Mouse (Mus musculus) liver, postnatal 0 days (tissue): ENCODE results near the gene Dnah11. TPM values are rescaled to one million over a fixed set of nuclear protein-coding genes. Genes with fewer than 3 reads are reported as not detected.

Experiments used
- ATAC-seq: fragments of 200-750 bp; cut with Nextera tagmentation; 2 replicates; pipeline ENCODE4 v1.8.0; 2017; ENCODE audit warnings: mild to moderate bottlenecking, moderate library complexity
- DNase-seq: peaks from one replicate; pipeline ENCODE4 v3.0.0-alpha.2; 2016
- H3K27ac ChIP-seq: fragments of 300-500 bp; sonication (generic); 2 replicates; pipeline ENCODE4 v1.5.1; 2014; ENCODE audit warnings: antibody characterized with exemption, moderate library complexity, mild to moderate bottlenecking, low read depth
- H3K27me3 ChIP-seq: fragments of 300-500 bp; sonication (generic); 2 replicates; pipeline ENCODE4 v1.6.1; 2014; ENCODE audit warnings: low read length, control low read depth, mixed read lengths; ENCODE audit not compliant: insufficient read depth
- H3K36me3 ChIP-seq: fragments of 300-500 bp; sonication (generic); replicated peaks from 2 replicates; pipeline ENCODE4 v1.6.1; 2014; ENCODE audit warnings: mild to moderate bottlenecking, control low read depth, low read length, moderate library complexity, mixed read lengths; ENCODE audit not compliant: insufficient read depth
- H3K4me1 ChIP-seq: fragments of 300-500 bp; sonication (generic); 2 replicates; pipeline ENCODE4 v1.6.1; 2014; ENCODE audit warnings: antibody characterized with exemption, mild to moderate bottlenecking, control low read depth; ENCODE audit not compliant: insufficient read depth
- H3K4me2 ChIP-seq: fragments of 300-500 bp; sonication (generic); 2 replicates; pipeline ENCODE4 v1.6.1; 2014; ENCODE audit warnings: low read depth, mild to moderate bottlenecking, low read length, moderate library complexity, mixed read lengths
- H3K4me3 ChIP-seq: fragments of 300-500 bp; sonication (generic); 2 replicates; pipeline ENCODE4 v1.5.1; 2014; ENCODE audit warnings: low read depth, low read length
- H3K9ac ChIP-seq: fragments of 300-500 bp; sonication (generic); replicated peaks from 2 replicates; pipeline ENCODE4 v1.6.1; 2014; ENCODE audit warnings: mild to moderate bottlenecking, moderate library complexity
- H3K9me3 ChIP-seq: fragments of 300-500 bp; sonication (generic); 2 replicates; pipeline ENCODE4 v1.6.1; 2016; ENCODE audit warnings: mild to moderate bottlenecking, control low read depth, low read length, mixed read lengths
- CTCF ChIP-seq: sonication (generic); IDR thresholded peaks from 2 replicates; pipeline ENCODE4 v1.5.1; 2016; ENCODE audit warnings: antibody characterized with exemption, low read depth
- EP300 ChIP-seq: IDR thresholded peaks from 2 replicates; pipeline ENCODE4 v1.6.1; 2016; ENCODE audit warnings: antibody characterized with exemption, low read depth, mild to moderate bottlenecking
- WGBS: fragments of 180-500 bp; shearing (Covaris S2); extraction: QIAGEN DNeasy Blood & Tissue Kit; methylation state at CpG from one replicate; pipeline ENCODE4 v1.1.7; 2014; ENCODE audit not compliant: insufficient replicate concordance; 5-methylcytosine and 5-hydroxymethylcytosine counted together
- polyA plus RNA-seq: library from polyadenylated mRNA; unstranded; fragments of >200 nt; fragmentation: Nextera tagmentation; extraction: Ambion mirVana; gene quantifications from 2 replicates; pipeline ENCODE4 v1.2.1, GENCODE M21; 2015

Dnah11 gene
- polyA plus RNA-seq, 1 experiment from 2014 or later = 0.04 TPM

DNA sequence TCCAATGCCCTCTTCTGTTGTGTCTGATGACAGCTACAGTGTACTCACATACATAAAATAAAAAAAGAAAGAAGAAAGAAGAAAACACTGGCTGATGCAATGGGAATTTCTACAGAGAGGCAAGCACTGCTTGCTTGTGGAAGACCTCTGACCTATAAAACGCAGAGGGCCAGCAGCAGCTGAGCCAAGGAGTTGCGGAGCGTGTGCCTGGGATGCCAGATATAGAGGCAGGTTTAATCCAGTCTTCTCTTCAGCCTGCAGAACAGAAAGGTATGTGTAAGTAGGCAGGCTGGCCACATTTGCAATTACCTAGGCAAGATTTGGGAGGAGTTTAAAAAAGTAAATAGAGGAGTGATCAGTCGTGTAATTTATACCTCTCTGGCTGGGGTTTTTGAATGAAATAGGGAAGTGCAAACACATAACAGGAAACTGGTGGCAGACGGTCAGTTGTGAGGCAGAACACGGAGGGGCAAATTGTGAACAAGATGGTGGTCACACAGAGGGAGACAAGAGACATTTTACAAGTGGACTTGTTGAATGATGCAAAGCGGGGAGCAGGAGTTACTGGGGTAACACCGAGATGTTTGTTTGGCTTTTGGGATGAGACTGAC, 367.4 kb downstream of the Dnah11 start:
- Histone ChIP-seq H3K27ac (no peak overlapping the region), H3K4me1 (peaks cover 4% of the 10 kb centered on the region; the same call in 1 of the 2 replicates), H3K9me3 (no peaks in the 10 kb centered on the region), H3K36me3 (no peaks in the 10 kb centered on the region), H3K9ac (no peak overlapping the region), H3K4me2 (no peak overlapping the region), H3K27me3 (no peaks in the 10 kb centered on the region), H3K4me3 (no peak overlapping the region)
- TF ChIP-seq EP300 = no peak
- no peak for TF ChIP-seq CTCF
- no peak for ATAC-seq
- no peak for DNase-seq
- WGBS = 48% methylated on average over 8 of the region's 8 CpGs

DNA sequence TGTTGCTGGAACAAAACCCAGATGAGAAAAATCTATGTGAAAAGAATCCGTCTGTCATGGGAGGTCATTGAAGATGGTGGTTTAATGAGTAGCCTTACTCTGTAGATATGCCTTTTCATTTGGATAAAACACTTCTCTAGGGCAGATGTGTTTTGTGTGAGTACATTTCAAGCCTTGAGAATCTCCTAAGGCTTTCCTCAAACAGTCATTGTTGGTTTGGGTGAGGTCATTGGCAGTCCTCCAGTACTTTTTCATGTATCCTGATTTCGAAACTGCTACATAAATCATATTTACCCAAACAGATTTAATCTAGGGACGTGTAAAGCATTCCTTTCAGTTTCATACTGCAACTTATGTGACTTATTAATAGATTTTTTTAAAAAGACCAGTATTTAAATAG, 370.5 kb downstream of the Dnah11 start:
- 47% methylated on average over 3 of the region's 3 CpGs for WGBS
- H3K4me1 ChIP-seq = peaks cover 3% of the 10 kb centered on the region; the same call in 1 of the 2 replicates
- no peaks in the 10 kb centered on the region for H3K36me3 ChIP-seq
- H3K9ac ChIP-seq = no peak overlapping the region
- DNase-seq = no peak
- TF ChIP-seq EP300 (no peak), CTCF (no peak)
- no peaks in the 10 kb centered on the region for H3K27me3 ChIP-seq
- no peak overlapping the region for H3K27ac ChIP-seq
- ATAC-seq = no peak
- H3K9me3 ChIP-seq = no peaks in the 10 kb centered on the region
- no peak overlapping the region for H3K4me3 ChIP-seq
- no peak overlapping the region for H3K4me2 ChIP-seq

Other genes with a start within 250 kb of the Dnah11 start
- 2.5 and 3.0 TPM in 2 replicates for gene Sp4, start 102.4 kb upstream of the Dnah11 start, polyA plus RNA-seq